Mouse (Mus musculus): ENCODE measurements at regions not wholly inside any gene's neighbourhood (a gene's known extent, or its start where the extent isn't known, plus 50 kb on each side); places are given as distances from the start of the nearest gene placed in this dataset.

- Histone ChIP-seq H3K4me1 (ENCODE audit: control insufficient read depth, insufficient read depth, low read length) (no peaks in the 10 kb centered on the region), H3K4me3 (ENCODE audit: control insufficient read depth, low read depth, low read length) (no peak overlapping the region)
- TF ChIP-seq POLR2A (IDR thresholded peaks at IDR 0.05; ENCODE audit: control insufficient read depth, low read depth, low read length): no peak
- no peak for TF ChIP-seq CTCF (IDR thresholded peaks at IDR 0.05; ENCODE audit: control insufficient read depth, insufficient read depth, insufficient replicate concordance, low read depth, low read length)
These were observed 449.5 kb downstream of the Rapgef2 start for GRCm38 (mm10) chr3:78836824-78837223.

GRCm38 (mm10) chr3:78825505-78825904 is 460.8 kb downstream of the Rapgef2 start:
- Histone ChIP-seq H3K36me3 (ENCODE audit: control insufficient read depth, insufficient read depth, low read length) (no peaks in the 10 kb centered on the region), H3K4me1 (ENCODE audit: control insufficient read depth, insufficient read depth, low read length) (no peaks in the 10 kb centered on the region), H3K27ac (ENCODE audit: control insufficient read depth, insufficient read depth, low read depth, low read length) (no peak overlapping the region), H3K27me3 (ENCODE audit: control insufficient read depth, insufficient read depth, low read length) (no peaks in the 10 kb centered on the region), H3K4me3 (ENCODE audit: control insufficient read depth, low read depth, low read length) (no peak overlapping the region)
- TF ChIP-seq POLR2A (IDR thresholded peaks at IDR 0.05; ENCODE audit: control insufficient read depth, low read depth, low read length): no peak
- TF ChIP-seq CTCF (IDR thresholded peaks at IDR 0.05; ENCODE audit: control insufficient read depth, insufficient read depth, insufficient replicate concordance, low read depth, low read length): no peak

More at GRCm38 (mm10) chr3:78836824-78837223, 449.5 kb downstream of the Rapgef2 start:
- no peaks in the 10 kb centered on the region for H3K27me3 ChIP-seq (ENCODE audit: control insufficient read depth, insufficient read depth, low read length)
- H3K36me3 ChIP-seq (ENCODE audit: control insufficient read depth, insufficient read depth, low read length): no peaks in the 10 kb centered on the region
- H3K27ac ChIP-seq (ENCODE audit: control insufficient read depth, insufficient read depth, low read depth, low read length): no peak overlapping the region

DNA sequence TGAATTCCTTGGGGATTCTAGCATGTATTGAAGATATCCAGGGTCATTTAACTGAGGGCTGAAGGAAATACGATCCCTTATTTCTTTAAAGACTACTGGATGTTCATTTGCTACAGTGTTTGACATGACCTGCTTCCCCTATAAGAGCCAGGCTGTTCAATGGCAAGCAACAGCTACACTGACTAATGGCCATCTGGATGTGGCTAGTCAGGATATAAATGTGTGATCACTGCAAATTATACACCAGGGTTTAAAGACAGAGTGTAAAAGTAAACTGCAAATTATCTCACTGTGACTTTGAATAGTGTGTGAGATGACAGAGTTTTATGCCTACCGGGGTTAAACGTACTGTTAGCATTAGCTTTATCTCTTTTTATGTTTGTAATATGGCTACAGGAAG is 473.9 kb downstream of the Rapgef2 start:
- no peak for TF ChIP-seq POLR2A (IDR thresholded peaks at IDR 0.05; ENCODE audit: control insufficient read depth, low read depth, low read length)
- no peak for TF ChIP-seq CTCF (IDR thresholded peaks at IDR 0.05; ENCODE audit: control insufficient read depth, insufficient read depth, insufficient replicate concordance, low read depth, low read length)
- Histone ChIP-seq H3K4me1 (ENCODE audit: control insufficient read depth, insufficient read depth, low read length) (no peaks in the 10 kb centered on the region), H3K27ac (ENCODE audit: control insufficient read depth, insufficient read depth, low read depth, low read length) (no peak overlapping the region), H3K27me3 (ENCODE audit: control insufficient read depth, insufficient read depth, low read length) (no peaks in the 10 kb centered on the region), H3K36me3 (ENCODE audit: control insufficient read depth, insufficient read depth, low read length) (no peaks in the 10 kb centered on the region), H3K4me3 (ENCODE audit: control insufficient read depth, low read depth, low read length) (no peak overlapping the region)

- TF ChIP-seq POLR2A (IDR thresholded peaks at IDR 0.05; ENCODE audit: control insufficient read depth, low read depth, low read length): no peak
- TF ChIP-seq CTCF (IDR thresholded peaks at IDR 0.05; ENCODE audit: control insufficient read depth, insufficient read depth, insufficient replicate concordance, low read depth, low read length): no peak
- H3K4me3 ChIP-seq (ENCODE audit: control insufficient read depth, low read depth, low read length): no peak overlapping the region
- H3K27ac ChIP-seq (ENCODE audit: control insufficient read depth, insufficient read depth, low read depth, low read length): no peak overlapping the region
- no peaks in the 10 kb centered on the region for H3K4me1 ChIP-seq (ENCODE audit: control insufficient read depth, insufficient read depth, low read length)
- no peaks in the 10 kb centered on the region for H3K27me3 ChIP-seq (ENCODE audit: control insufficient read depth, insufficient read depth, low read length)
- no peaks in the 10 kb centered on the region for H3K36me3 ChIP-seq (ENCODE audit: control insufficient read depth, insufficient read depth, low read length)
These were observed 475.7 kb downstream of the Rapgef2 start for GRCm38 (mm10) chr3:78810431-78811152.

DNA sequence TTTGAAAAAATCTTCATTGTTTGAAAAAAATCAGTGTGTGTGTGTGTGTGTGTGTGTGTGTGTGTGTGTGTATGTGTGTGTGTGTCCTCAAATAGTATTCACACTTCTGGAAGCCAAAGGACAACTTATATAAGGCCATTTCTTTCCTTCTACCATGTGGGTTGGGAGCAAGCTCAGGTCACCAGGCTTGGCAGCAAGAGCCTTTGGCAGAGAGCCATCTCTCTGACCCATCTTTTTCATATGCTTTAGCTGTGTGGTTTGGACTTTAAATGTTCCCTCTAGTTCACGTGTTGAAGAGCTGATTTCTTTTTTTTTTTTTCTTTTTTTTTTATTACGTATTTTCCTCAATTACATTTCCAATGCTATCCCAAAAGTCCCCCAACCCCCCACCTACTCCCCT is 483.1 kb downstream of the Rapgef2 start:
- TF ChIP-seq CTCF (IDR thresholded peaks at IDR 0.05; ENCODE audit: control insufficient read depth, insufficient read depth, insufficient replicate concordance, low read depth, low read length) (no peak), POLR2A (IDR thresholded peaks at IDR 0.05; ENCODE audit: control insufficient read depth, low read depth, low read length) (no peak)
- H3K27ac ChIP-seq (ENCODE audit: control insufficient read depth, insufficient read depth, low read depth, low read length): no peak overlapping the region
- H3K4me1 ChIP-seq (ENCODE audit: control insufficient read depth, insufficient read depth, low read length): no peaks in the 10 kb centered on the region
- H3K4me3 ChIP-seq (ENCODE audit: control insufficient read depth, low read depth, low read length): no peak overlapping the region
- H3K36me3 ChIP-seq (ENCODE audit: control insufficient read depth, insufficient read depth, low read length): no peaks in the 10 kb centered on the region
- no peaks in the 10 kb centered on the region for H3K27me3 ChIP-seq (ENCODE audit: control insufficient read depth, insufficient read depth, low read length)

DNA sequence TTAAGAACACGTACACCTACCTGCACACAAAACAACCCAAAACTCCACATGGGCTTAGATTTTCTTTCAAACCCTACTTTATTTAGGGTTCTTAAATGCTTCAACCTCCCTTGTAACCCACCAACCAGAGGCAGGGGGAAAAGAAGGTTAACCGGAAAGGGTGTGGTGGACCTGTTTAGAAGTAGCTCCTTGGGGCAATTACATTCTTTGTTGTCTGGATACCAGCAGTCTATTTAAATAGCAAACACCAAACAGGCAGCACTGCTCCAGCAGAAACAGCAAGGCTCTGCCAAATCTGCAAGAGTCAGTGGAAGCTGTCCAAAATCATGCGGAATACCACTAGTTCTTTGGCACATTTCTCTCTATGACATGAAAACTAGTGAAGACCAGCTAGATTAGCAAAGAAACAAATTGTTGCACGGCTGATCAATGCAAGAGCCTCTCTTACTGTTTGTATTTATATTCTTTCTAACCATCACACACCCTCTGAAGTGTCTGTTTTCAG is 490.3 kb downstream of the Rapgef2 start:
- TF ChIP-seq CTCF (IDR thresholded peaks at IDR 0.05; ENCODE audit: control insufficient read depth, insufficient read depth, insufficient replicate concordance, low read depth, low read length) (no peak), POLR2A (IDR thresholded peaks at IDR 0.05; ENCODE audit: control insufficient read depth, low read depth, low read length) (no peak)
- Histone ChIP-seq H3K36me3 (ENCODE audit: control insufficient read depth, insufficient read depth, low read length) (no peaks in the 10 kb centered on the region), H3K4me3 (ENCODE audit: control insufficient read depth, low read depth, low read length) (no peak overlapping the region), H3K27me3 (ENCODE audit: control insufficient read depth, insufficient read depth, low read length) (no peaks in the 10 kb centered on the region), H3K4me1 (ENCODE audit: control insufficient read depth, insufficient read depth, low read length) (no peaks in the 10 kb centered on the region), H3K27ac (ENCODE audit: control insufficient read depth, insufficient read depth, low read depth, low read length) (no peak overlapping the region)

DNA sequence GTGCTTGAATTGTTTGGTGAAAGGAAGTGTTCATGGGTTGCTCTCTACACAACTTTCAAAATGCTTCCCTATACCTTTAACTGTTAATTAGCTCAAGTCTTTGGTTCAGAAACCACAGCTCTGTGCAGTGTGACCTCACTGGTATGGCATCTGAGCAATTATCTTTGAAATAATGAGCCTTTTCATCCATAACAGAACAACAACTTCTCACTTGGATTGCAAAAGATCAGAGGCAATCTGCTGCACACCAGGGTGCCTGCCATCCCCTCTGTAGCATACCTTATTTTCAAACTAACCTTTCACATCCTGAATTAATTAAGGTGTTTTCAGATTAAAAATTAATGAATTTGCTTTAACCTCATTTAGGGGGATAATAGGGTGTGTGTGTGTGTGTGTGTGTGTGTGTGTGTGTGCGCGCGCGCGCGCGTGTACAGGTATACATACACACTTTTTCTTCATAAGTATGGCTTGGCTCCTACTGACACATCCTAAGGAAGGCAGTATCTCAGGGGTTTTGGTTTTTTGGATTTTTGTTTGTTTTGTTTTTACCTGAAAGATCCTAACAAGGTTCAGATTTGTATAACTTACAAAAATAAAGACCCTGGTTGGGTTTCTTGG is 493.8 kb downstream of the Rapgef2 start:
- Histone ChIP-seq H3K36me3 (ENCODE audit: control insufficient read depth, insufficient read depth, low read length) (no peaks in the 10 kb centered on the region), H3K27me3 (ENCODE audit: control insufficient read depth, insufficient read depth, low read length) (no peaks in the 10 kb centered on the region), H3K4me3 (ENCODE audit: control insufficient read depth, low read depth, low read length) (no peak overlapping the region), H3K27ac (ENCODE audit: control insufficient read depth, insufficient read depth, low read depth, low read length) (no peak overlapping the region), H3K4me1 (ENCODE audit: control insufficient read depth, insufficient read depth, low read length) (no peaks in the 10 kb centered on the region)
- TF ChIP-seq POLR2A (IDR thresholded peaks at IDR 0.05; ENCODE audit: control insufficient read depth, low read depth, low read length) (no peak), CTCF (IDR thresholded peaks at IDR 0.05; ENCODE audit: control insufficient read depth, insufficient read depth, insufficient replicate concordance, low read depth, low read length) (no peak)

Data from testis, adult 2 months (tissue).